Mouse (Mus musculus) intestine, embryonic 14.5 days (tissue): ENCODE measurements around the gene Fam89a. TPM values are rescaled to one million over a fixed set of nuclear protein-coding genes. Genes with fewer than 3 reads are reported as not detected.

ENCODE experiments used
- ATAC-seq: fragments of 200-750 bp; cut with Nextera tagmentation; replicated peaks from 2 replicates; pipeline ENCODE4 v1.8.0; 2017; ENCODE audit warnings: low read depth, moderate number of reproducible peaks, moderate TSS enrichment, moderate library complexity; ENCODE audit not compliant: low FRiP score, low TSS enrichment
- DNase-seq: peaks from one replicate; pipeline ENCODE4 v3.0.0-alpha.2; 2018; ENCODE audit warnings: low spot score
- H3K27ac ChIP-seq: fragments of 300-500 bp; sonication (generic); 2 replicates; pipeline ENCODE4 v1.5.1; 2014; ENCODE audit warnings: low read depth, mild to moderate bottlenecking, control low read depth
- H3K27me3 ChIP-seq: fragments of 300-500 bp; sonication (generic); replicated peaks from 2 replicates; pipeline ENCODE4 v1.6.1; 2014; ENCODE audit warnings: low read length, control low read depth; ENCODE audit not compliant: control insufficient read depth, insufficient read depth
- H3K36me3 ChIP-seq: fragments of 300-500 bp; sonication (generic); 2 replicates; pipeline ENCODE4 v1.6.1; 2014; ENCODE audit warnings: low read length, control low read depth; ENCODE audit not compliant: control insufficient read depth, insufficient read depth
- H3K4me1 ChIP-seq: fragments of 300-500 bp; sonication (generic); replicated peaks from 2 replicates; pipeline ENCODE4 v1.6.1; 2014; ENCODE audit warnings: low read length, control low read depth, mixed read lengths; ENCODE audit not compliant: control insufficient read depth, insufficient read depth
- H3K4me2 ChIP-seq: fragments of 300-500 bp; sonication (generic); 2 replicates; pipeline ENCODE4 v1.6.1; 2014; ENCODE audit warnings: low read length
- H3K4me3 ChIP-seq: fragments of 300-500 bp; sonication (generic); 2 replicates; pipeline ENCODE4 v1.5.1; 2014; ENCODE audit warnings: low read depth, low read length, control low read depth, mixed read lengths
- H3K9ac ChIP-seq: fragments of 300-500 bp; sonication (generic); 2 replicates; pipeline ENCODE4 v1.6.1; 2014; ENCODE audit warnings: mild to moderate bottlenecking, low read length
- H3K9me3 ChIP-seq: fragments of 300-500 bp; sonication (generic); 2 replicates; pipeline ENCODE4 v1.6.1; 2016; ENCODE audit warnings: low read length, control low read depth; ENCODE audit not compliant: control insufficient read depth
- WGBS: fragments of 180-500 bp; shearing (Covaris S2); extraction: QIAGEN DNeasy Blood & Tissue Kit; methylation state at CpG from one replicate; pipeline ENCODE4 v1.1.7; 2014; 5-methylcytosine and 5-hydroxymethylcytosine counted together
- polyA plus RNA-seq: library from polyadenylated mRNA; unstranded; fragments of >200 nt; fragmentation: Nextera tagmentation; extraction: Ambion mirVana; gene quantifications from 2 replicates; pipeline ENCODE4 v1.2.1, GENCODE M21; 2014

Fam89a gene
- polyA plus RNA-seq, 1 experiment from 2014 or later = 6.5 TPM

DNA sequence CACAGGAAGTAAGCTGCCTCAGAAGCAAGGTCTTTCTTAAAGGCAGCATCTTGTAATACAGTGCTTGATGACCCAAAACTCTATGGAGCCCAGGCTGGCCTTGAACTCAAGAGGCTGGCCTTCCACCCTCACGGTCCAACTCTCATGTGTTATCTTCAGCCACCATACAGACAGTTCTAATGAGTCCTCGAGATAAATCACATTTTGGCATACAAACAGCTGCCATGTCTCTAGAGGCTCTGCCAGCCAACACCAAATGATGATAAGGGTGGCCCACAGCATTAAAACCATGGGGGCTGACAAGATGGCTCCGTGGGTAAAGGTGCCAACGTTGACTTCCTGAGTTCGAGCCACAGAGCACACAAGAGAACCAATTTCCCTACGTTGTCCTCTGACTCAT, 38.4 kb downstream of the Fam89a start:
- Histone ChIP-seq H3K9ac (no peak overlapping the region), H3K36me3 (peaks cover 49% of the 10 kb centered on the region), H3K4me3 (no peak overlapping the region), H3K4me1 (no peaks in the 10 kb centered on the region), H3K27me3 (no peaks in the 10 kb centered on the region), H3K9me3 (no peaks in the 10 kb centered on the region), H3K4me2 (no peak overlapping the region), H3K27ac (no peak overlapping the region)
- ATAC-seq (no peak), DNase-seq (no peak)
- WGBS = 97% methylated on average over 6 of the region's 6 CpGs

DNA sequence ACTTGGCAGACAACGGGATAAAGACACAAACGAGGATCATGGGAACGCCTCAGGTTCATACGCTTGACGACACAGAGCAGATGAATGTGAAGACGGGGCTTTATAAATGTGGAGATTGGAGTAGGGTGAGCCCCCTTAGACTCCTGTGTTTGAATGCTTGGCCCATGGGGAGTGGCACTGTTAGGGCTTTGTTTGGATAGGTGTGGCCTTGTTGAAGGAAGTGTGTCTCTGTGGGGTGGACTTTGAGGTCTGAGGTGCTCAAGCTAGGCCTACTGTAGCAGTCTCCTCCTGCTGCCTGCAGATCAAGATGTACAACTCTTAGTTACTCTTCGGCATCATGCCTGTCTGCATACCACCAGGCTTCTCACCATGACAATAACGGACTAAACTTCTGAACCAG, 45.8 kb downstream of the Fam89a start:
- 96% methylated on average over 8 of the region's 8 CpGs for WGBS
- DNase-seq (no peak), ATAC-seq (no peak)
- Histone ChIP-seq H3K27ac (no peak overlapping the region), H3K27me3 (no peaks in the 10 kb centered on the region), H3K36me3 (peaks cover 37% of the 10 kb centered on the region), H3K9me3 (no peaks in the 10 kb centered on the region), H3K4me2 (no peak overlapping the region), H3K4me3 (no peak overlapping the region), H3K4me1 (no peaks in the 10 kb centered on the region), H3K9ac (no peak overlapping the region)

DNA sequence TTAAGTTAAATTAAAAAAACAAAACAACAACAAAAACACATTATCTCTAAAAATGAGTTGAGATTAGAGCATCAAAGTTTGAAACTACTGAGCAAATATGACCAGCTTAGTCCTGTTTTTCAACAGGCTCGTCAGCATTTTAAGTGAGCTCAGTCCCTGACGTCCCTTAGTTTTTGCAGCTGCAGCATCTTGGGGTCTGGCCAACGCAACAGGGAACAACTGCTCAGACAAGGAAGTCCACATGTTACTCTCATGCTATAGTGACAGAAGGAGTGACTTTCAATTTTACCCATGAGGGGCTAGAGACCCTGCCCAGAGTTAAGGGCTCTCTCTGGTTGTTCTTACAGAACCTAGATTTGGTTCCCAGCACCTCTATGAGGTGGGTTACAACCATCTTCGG, 47.3 kb downstream of the Fam89a start:
- no peaks in the 10 kb centered on the region for H3K9me3 ChIP-seq
- DNase-seq (no peak), ATAC-seq (no peak)
- no peaks in the 10 kb centered on the region for H3K4me1 ChIP-seq
- WGBS = 87% methylated on average over 4 of the region's 4 CpGs
- H3K27ac ChIP-seq = no peak overlapping the region
- no peak overlapping the region for H3K9ac ChIP-seq
- no peaks in the 10 kb centered on the region for H3K27me3 ChIP-seq
- no peak overlapping the region for H3K4me2 ChIP-seq
- H3K36me3 ChIP-seq = peaks cover 40% of the 10 kb centered on the region
- H3K4me3 ChIP-seq = no peak overlapping the region

DNA sequence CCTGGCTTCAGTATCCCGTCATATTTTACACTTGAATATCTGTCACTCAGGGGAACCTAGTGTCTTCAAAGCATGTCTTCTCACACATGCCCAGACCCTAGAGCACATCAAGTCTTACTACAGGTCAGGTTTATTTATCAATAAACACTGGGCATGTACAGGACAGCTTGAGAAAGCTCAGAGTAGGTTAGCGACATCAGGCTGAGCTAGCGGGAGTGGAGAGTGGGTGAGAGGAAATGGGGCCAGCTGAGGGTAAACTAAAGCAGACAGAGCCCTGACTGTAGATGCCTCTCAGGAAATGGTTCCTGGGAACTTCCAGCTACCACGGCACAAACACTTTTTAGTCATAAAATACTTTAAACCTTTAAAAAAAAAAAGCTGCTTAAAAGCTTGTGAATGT, 48.1 kb downstream of the Fam89a start:
- no peak overlapping the region for H3K9ac ChIP-seq
- H3K36me3 ChIP-seq = peaks cover 35% of the 10 kb centered on the region

GRCm38 (mm10) chr8:124702183-124702582, 49.4 kb downstream of the Fam89a start:
- DNase-seq = no peak
- no peak overlapping the region for H3K4me2 ChIP-seq

More for the DNA sequence above, 48.1 kb downstream of the Fam89a start:
- Histone ChIP-seq H3K9me3 (no peaks in the 10 kb centered on the region), H3K4me2 (no peak overlapping the region), H3K27me3 (no peaks in the 10 kb centered on the region), H3K4me1 (no peaks in the 10 kb centered on the region), H3K27ac (no peak overlapping the region), H3K4me3 (no peak overlapping the region)
- WGBS = 50% methylated on average over 4 of the region's 4 CpGs
- ATAC-seq (no peak), DNase-seq (no peak)

DNA sequence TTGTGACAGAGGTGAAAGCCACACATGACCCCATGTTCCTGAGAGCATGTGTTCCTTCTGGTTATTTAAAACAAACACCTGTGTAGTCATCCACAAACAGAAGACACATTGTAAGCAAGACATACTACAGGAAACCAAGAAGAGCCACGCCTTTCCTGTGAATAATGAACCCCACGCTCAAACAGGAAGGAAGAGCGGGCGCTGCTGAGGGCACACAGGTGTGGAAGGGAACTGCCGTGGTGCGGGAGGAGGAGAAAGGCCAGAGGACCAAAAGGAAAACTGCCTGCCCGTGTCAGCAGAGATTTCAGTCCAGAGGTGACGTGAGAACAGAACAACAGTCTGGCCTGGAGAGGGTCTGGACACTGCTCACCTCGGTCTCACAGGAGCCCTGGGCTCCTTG, 50.6 kb downstream of the Fam89a start:
- DNase-seq = no peak
- H3K9me3 ChIP-seq = no peaks in the 10 kb centered on the region
- WGBS = 86% methylated on average over 9 of the region's 9 CpGs
- H3K4me1 ChIP-seq = no peaks in the 10 kb centered on the region
- no peak for ATAC-seq
- no peak overlapping the region for H3K4me2 ChIP-seq
- no peak overlapping the region for H3K4me3 ChIP-seq
- no peak overlapping the region for H3K27ac ChIP-seq
- no peak overlapping the region for H3K9ac ChIP-seq
- H3K27me3 ChIP-seq = no peaks in the 10 kb centered on the region
- peaks cover 33% of the 10 kb centered on the region for H3K36me3 ChIP-seq

More at GRCm38 (mm10) chr8:124702183-124702582, 49.4 kb downstream of the Fam89a start:
- Histone ChIP-seq H3K4me3 (no peak overlapping the region), H3K4me1 (no peaks in the 10 kb centered on the region), H3K9me3 (no peaks in the 10 kb centered on the region), H3K36me3 (peaks cover 40% of the 10 kb centered on the region), H3K27ac (no peak overlapping the region), H3K27me3 (no peaks in the 10 kb centered on the region), H3K9ac (no peak overlapping the region)
- WGBS = 88% methylated on average over 3 of the region's 3 CpGs
- no peak for ATAC-seq

DNA sequence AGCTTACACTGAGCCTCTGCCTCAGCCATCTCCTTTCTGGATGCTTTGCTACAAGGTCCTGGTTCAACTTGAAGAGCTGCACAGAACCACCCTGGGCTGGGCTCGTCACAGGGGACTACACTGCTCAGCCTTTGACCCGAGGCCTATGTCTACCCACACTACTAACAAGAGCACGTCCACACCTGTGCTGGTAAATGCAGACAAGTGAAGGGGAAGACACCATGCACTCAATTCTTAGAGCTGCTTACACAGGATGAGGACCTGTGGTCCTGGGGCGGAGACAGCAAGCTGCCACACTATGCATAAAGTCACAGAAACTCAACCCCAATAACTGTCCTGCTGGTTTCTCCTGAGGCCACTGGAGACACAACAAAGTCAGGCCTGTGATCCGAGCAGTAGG, 51.4 kb downstream of the Fam89a start:
- Histone ChIP-seq H3K27ac (no peak overlapping the region), H3K36me3 (peaks cover 32% of the 10 kb centered on the region), H3K4me3 (no peak overlapping the region), H3K4me2 (no peak overlapping the region), H3K9ac (no peak overlapping the region), H3K4me1 (no peaks in the 10 kb centered on the region), H3K9me3 (no peaks in the 10 kb centered on the region), H3K27me3 (no peaks in the 10 kb centered on the region)
- no peak for ATAC-seq
- DNase-seq = no peak
- WGBS = 88% methylated on average over 5 of the region's 5 CpGs

- ATAC-seq (no peak), DNase-seq (no peak)
- no peaks in the 10 kb centered on the region for H3K4me1 ChIP-seq
- H3K27me3 ChIP-seq = no peaks in the 10 kb centered on the region
- H3K27ac ChIP-seq = no peak overlapping the region
- 92% methylated on average over 22 of the region's 22 CpGs for WGBS
- no peak overlapping the region for H3K4me2 ChIP-seq
- H3K4me3 ChIP-seq = no peak overlapping the region
- H3K36me3 ChIP-seq = peaks cover 42% of the 10 kb centered on the region
- H3K9me3 ChIP-seq = no peaks in the 10 kb centered on the region
- no peak overlapping the region for H3K9ac ChIP-seq
Observed at GRCm38 (mm10) chr8:124695424-124696100, 56.1 kb downstream of the Fam89a start.

DNA sequence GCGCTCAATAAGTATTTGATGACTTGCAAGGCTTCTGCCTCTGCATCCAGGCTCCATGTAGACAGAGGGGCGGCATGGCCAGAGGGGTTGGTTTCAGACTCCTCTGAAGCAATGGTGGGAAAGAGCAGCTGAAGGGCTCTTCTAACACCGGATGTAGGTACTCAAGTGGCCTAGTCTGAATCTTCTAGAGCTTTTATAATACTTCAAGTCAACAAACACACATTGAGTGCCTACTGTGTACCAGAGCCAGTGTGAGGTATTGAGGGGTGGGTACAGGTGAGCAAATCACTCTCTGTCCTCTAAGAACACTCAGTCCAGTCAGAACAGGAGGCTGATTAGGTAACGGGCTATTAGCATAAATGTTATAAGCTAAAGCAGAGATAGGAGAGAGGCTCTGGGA, 59.9 kb downstream of the Fam89a start:
- H3K36me3 ChIP-seq = peaks cover 35% of the 10 kb centered on the region
- 93% methylated on average over 4 of the region's 4 CpGs for WGBS

More for the DNA sequence above, 59.9 kb downstream of the Fam89a start:
- no peak for DNase-seq
- Histone ChIP-seq H3K4me2 (no peak overlapping the region), H3K4me1 (no peaks in the 10 kb centered on the region), H3K9ac (no peak overlapping the region), H3K27me3 (no peaks in the 10 kb centered on the region), H3K4me3 (no peak overlapping the region), H3K9me3 (no peaks in the 10 kb centered on the region), H3K27ac (no peak overlapping the region)
- no peak for ATAC-seq
